Mouse (Mus musculus): Measurements from ENCODE around the gene Akap17b. TPM values are rescaled to one million over a fixed set of nuclear protein-coding genes. Genes with fewer than 3 reads are reported as not detected.
"Not testable (repeated sequence)": the region's sequence is repeated elsewhere in the genome, so short reads cannot be mapped to it uniquely, and the experiment has no call there.

Gene Akap17b
- polyA plus RNA-seq, 1 experiment from 2014 or later: 6.1 TPM

DNA sequence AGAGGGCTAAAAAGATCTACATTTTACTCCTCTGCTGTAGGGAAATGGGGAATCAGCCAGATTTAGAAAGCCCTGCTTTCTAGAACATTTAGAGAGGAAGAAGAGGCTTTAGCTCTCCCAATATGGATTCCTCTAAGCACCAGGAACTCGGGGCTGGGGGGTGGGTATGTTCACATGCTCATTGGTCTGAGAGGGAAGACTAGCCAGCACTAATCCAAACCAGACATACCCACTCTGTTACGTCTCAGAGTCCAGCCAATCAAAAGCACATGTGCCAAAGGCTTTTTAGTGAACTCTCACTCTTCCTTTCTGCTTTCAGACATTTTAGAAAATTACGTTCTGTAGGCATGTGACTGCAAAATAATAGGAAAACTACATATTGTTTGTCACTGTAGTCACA is 45.5 kb downstream of the Akap17b start:
- Histone ChIP-seq H3K27ac (replicated peaks) (no peak overlapping the region), H3K36me3 (peaks cover 16% of the 10 kb centered on the region), H3K27me3 (no peaks in the 10 kb centered on the region), H3K9ac (peak overlapping the region; percentile 86; the same call in 1 of the 2 replicates), H3K4me3 (peak overlapping the region; percentile 69), H3K4me1 (replicated peaks) (peaks cover 18% of the 10 kb centered on the region), H3K9me3 (no peaks in the 10 kb centered on the region), H3K4me2 (peak overlapping the region; percentile 65)
- ATAC-seq (ENCODE audit: low FRiP score, low read depth): no peak
- 29% methylated on average over 3 of the region's 3 CpGs for WGBS

DNA sequence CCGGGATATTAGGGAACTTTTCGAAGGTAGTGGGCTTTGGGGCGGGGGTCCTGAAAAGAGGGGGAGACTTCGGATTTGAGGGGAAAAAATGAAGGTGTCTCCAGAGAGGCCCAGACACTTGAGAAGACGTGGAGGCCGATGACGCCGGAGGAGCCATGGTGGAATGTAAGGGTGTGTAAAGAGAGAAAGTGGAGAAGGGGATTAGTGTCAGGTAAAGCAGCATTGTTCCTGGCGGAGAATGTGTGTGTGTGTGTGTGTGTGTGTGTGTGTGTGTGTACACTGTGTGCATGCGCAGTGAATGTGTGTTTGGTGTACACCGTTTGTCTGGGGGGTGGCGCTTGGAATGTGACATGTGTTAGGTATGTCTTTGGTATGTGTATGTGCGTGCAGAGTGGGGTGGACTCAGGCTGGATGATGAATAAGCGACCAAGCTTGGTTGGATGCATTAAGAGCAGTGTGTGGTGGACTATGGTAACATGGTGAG is 46.3 kb downstream of the Akap17b start:
- peak; percentile 54 for ATAC-seq (ENCODE audit: low FRiP score, low read depth)
- Histone ChIP-seq H3K4me3 (peak overlapping the region; percentile 69), H3K4me1 (replicated peaks) (peaks cover 18% of the 10 kb centered on the region), H3K27me3 (no peaks in the 10 kb centered on the region), H3K9ac (peak overlapping the region; percentile 86), H3K36me3 (peaks cover 8% of the 10 kb centered on the region), H3K9me3 (no peaks in the 10 kb centered on the region), H3K4me2 (peak overlapping the region; percentile 65), H3K27ac (replicated peaks) (peak overlapping the region; percentile 87)
- WGBS: 26% methylated on average over 14 of the region's 14 CpGs

DNA sequence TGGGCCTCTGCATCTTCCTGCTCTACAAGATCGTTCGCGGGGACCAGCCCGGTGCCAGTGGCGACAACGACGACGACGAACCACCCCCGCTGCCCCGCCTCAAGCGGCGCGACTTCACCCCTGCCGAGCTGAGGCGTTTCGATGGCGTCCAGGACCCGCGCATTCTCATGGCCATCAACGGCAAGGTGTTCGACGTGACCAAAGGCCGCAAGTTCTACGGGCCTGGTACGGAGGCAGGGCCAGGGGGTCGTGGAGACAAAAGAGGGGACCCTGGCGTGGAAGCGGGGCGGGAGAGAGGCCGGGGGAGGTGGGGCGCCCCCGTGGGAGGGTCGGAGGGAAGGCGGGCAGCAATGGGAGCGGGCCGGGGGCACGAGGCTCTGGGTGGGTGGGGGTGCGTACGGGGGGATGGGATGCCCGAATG is 46.8 kb downstream of the Akap17b start:
- Histone ChIP-seq H3K36me3 (0 out of 2 replicates have a peak, but pooled peaks cover 3% of the 10 kb centered on the region), H3K4me3 (peak overlapping the region; percentile 69), H3K27me3 (no peaks in the 10 kb centered on the region), H3K9me3 (no peaks in the 10 kb centered on the region), H3K9ac (peak overlapping the region; percentile 86), H3K27ac (replicated peaks) (peak overlapping the region; percentile 87), H3K4me1 (replicated peaks) (peaks cover 18% of the 10 kb centered on the region), H3K4me2 (peak overlapping the region; percentile 65)
- peak; percentile 31; the same call in 1 of the 2 replicates for ATAC-seq (ENCODE audit: low FRiP score, low read depth)
- 31% methylated on average over 32 of the region's 41 CpGs for WGBS

- Histone ChIP-seq H3K27me3 (no peaks in the 10 kb centered on the region), H3K4me2 (peak within 1 kb of the TSS; percentile 65), H3K27ac (replicated peaks) (peak within 1 kb of the TSS; percentile 87), H3K9ac (peak within 1 kb of the TSS; percentile 86), H3K4me3 (peak within 1 kb of the TSS; percentile 69), H3K36me3 (0 out of 2 replicates have a peak, but pooled peaks cover 3% of the 10 kb centered on the region), H3K4me1 (replicated peaks) (peaks cover 18% of the 10 kb centered on the region), H3K9me3 (no peaks in the 10 kb centered on the region)
- WGBS: 17% methylated on average over 41 of the region's 45 CpGs
- ATAC-seq (ENCODE audit: low FRiP score, low read depth): peak; percentile 95
Measured at GRCm38 (mm10) chrX:36597707-36598389, 47.3 kb downstream of the Akap17b start, which contains the start of gene Pgrmc1. Pgrmc1 (plus strand) TSS chrX:36598206.

DNA sequence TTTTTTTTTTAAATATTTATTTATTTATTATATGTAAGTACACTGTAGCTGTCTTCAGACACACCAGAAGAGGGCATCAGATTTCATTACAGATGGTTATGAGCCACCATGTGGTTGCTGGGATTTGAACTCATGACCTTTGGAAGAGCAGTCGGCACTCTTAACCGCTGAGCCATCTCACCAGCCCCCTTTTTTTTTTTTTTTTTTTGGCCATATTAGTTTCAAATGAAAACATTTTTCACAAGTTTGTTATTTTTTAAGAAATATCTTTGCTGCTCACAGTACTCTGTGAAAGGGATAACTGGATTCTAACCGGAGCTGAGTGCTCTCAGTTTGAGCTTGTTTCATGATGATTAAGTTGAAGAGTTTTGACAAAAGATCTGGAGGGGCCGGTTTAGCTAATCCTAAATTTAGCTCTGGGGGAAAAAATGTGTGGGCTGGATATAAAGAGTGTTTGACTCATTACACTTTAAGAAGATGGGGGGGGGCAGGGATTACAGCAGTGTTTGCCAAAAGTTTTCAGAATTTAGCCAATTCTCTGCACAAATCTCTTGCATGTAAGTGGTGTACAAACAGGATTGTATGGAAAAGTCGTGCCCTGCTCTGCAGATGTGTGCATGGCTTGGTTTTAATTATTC is 48.6 kb downstream of the Akap17b start:
- not testable (repeated sequence) for H3K9me3 ChIP-seq, H3K9ac ChIP-seq
- WGBS: 82% methylated on average over 5 of the region's 5 CpGs

DNA sequence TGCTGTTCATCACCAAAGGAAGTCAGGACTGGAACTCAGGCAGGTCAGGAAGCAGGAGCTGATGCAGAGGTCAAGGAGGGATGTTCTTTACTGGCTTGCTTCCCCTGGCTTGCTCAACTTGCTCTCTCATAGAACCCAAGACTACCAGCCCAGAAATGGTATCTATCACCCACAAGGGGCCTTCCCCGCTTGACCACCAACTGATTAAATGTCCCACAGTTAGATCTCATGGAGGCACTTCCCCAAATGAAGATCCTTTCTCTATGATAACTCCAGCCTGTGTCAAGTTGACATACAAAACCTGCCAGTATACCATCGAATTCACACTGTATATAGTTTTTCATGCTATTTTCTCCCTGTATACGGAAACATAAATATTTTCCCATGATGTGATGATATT is 49.9 kb downstream of the Akap17b start:
- Histone ChIP-seq H3K4me2 (no peak overlapping the region), H3K4me3 (no peak overlapping the region), H3K9ac (no peak overlapping the region), H3K27me3 (no peaks in the 10 kb centered on the region), H3K4me1 (replicated peaks) (peaks cover 8% of the 10 kb centered on the region), H3K9me3 (no peaks in the 10 kb centered on the region), H3K27ac (replicated peaks) (no peak overlapping the region), H3K36me3 (no peaks in the 10 kb centered on the region)
- ATAC-seq (ENCODE audit: low FRiP score, low read depth): no peak
- WGBS: 87% methylated on average over 3 of the region's 3 CpGs

More for the DNA sequence above, 48.6 kb downstream of the Akap17b start:
- ATAC-seq (ENCODE audit: low FRiP score, low read depth); H3K27me3 ChIP-seq; H3K4me3 ChIP-seq; H3K4me2 ChIP-seq; H3K27ac ChIP-seq (replicated peaks); H3K36me3 ChIP-seq: not testable (repeated sequence)
- H3K4me1 ChIP-seq (replicated peaks): peaks cover 18% of the 10 kb centered on the region

GRCm38 (mm10) chrX:36591539-36591938 is 53.7 kb downstream of the Akap17b start:
- H3K27ac ChIP-seq (replicated peaks): no peak overlapping the region
- no peak overlapping the region for H3K9ac ChIP-seq
- no peak overlapping the region for H3K4me2 ChIP-seq
- 79% methylated on average over 4 of the region's 4 CpGs for WGBS
- H3K9me3 ChIP-seq: no peaks in the 10 kb centered on the region
- H3K27me3 ChIP-seq: no peaks in the 10 kb centered on the region
- ATAC-seq (ENCODE audit: low FRiP score, low read depth): no peak
- H3K4me3 ChIP-seq: no peak overlapping the region
- no peaks in the 10 kb centered on the region for H3K36me3 ChIP-seq
- peaks cover 5% of the 10 kb centered on the region; the same call in 1 of the 2 replicates for H3K4me1 ChIP-seq (replicated peaks)

DNA sequence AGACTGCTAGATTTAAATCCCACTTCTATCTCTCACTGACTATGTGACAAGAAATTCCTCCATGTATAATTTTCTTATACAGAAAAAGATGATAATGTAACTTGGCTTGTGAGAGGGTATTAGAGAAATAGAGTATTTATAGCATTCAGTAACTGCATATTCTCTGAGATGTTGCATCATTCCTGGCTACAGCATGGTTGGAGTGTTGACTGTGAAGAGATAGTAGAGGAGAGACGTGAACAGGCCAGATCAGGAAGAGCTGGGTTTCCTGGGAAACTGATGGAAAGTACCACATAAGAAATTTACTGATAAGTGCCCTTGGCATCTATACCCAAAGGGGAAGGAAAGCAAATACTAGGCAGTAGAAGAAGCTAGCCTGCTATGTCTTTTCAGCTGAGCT is 54.1 kb downstream of the Akap17b start:
- no peaks in the 10 kb centered on the region for H3K27me3 ChIP-seq
- no peak overlapping the region for H3K4me2 ChIP-seq
- H3K9me3 ChIP-seq: no peaks in the 10 kb centered on the region
- H3K27ac ChIP-seq (replicated peaks): no peak overlapping the region
- H3K9ac ChIP-seq: no peak overlapping the region
- H3K4me3 ChIP-seq: no peak overlapping the region
- WGBS: 58% methylated on average over 1 of the region's 1 CpGs
- H3K4me1 ChIP-seq (replicated peaks): peaks cover 5% of the 10 kb centered on the region; the same call in 1 of the 2 replicates
- no peak for ATAC-seq (ENCODE audit: low FRiP score, low read depth)
- H3K36me3 ChIP-seq: no peaks in the 10 kb centered on the region

- Histone ChIP-seq H3K9ac (no peak overlapping the region), H3K36me3 (no peaks in the 10 kb centered on the region), H3K4me3 (no peak overlapping the region), H3K4me1 (replicated peaks) (peaks cover 5% of the 10 kb centered on the region; the same call in 1 of the 2 replicates), H3K4me2 (no peak overlapping the region), H3K27me3 (no peaks in the 10 kb centered on the region), H3K27ac (replicated peaks) (no peak overlapping the region), H3K9me3 (no peaks in the 10 kb centered on the region)
- no peak for ATAC-seq (ENCODE audit: low FRiP score, low read depth)
- 87% methylated on average over 7 of the region's 7 CpGs for WGBS
Measured at GRCm38 (mm10) chrX:36590266-36590665, 54.9 kb downstream of the Akap17b start.

- peak; percentile 93 for ATAC-seq (ENCODE audit: low FRiP score, low read depth)
- 48% methylated on average over 8 of the region's 8 CpGs for WGBS
- no peaks in the 10 kb centered on the region for H3K27me3 ChIP-seq
- H3K9ac ChIP-seq: no peak overlapping the region
- H3K4me2 ChIP-seq: peak overlapping the region; percentile 24; the same call in 1 of the 2 replicates
- H3K27ac ChIP-seq (replicated peaks): peak overlapping the region; percentile 81
- H3K9me3 ChIP-seq: no peaks in the 10 kb centered on the region
- no peaks in the 10 kb centered on the region for H3K36me3 ChIP-seq
- peaks cover 5% of the 10 kb centered on the region; the same call in 1 of the 2 replicates for H3K4me1 ChIP-seq (replicated peaks)
- no peak overlapping the region for H3K4me3 ChIP-seq
Measured at GRCm38 (mm10) chrX:36587304-36588209, 57.6 kb downstream of the Akap17b start.

GRCm38 (mm10) chrX:36586629-36587303 is 58.4 kb downstream of the Akap17b start:
- Histone ChIP-seq H3K4me2 (peak overlapping the region; percentile 24; the same call in 1 of the 2 replicates), H3K4me1 (replicated peaks) (peaks cover 5% of the 10 kb centered on the region; the same call in 1 of the 2 replicates), H3K9ac (no peak overlapping the region), H3K36me3 (no peaks in the 10 kb centered on the region), H3K27me3 (no peaks in the 10 kb centered on the region), H3K27ac (replicated peaks) (peak overlapping the region; percentile 81), H3K4me3 (no peak overlapping the region), H3K9me3 (no peaks in the 10 kb centered on the region)
- ATAC-seq (ENCODE audit: low FRiP score, low read depth): no peak; the same call in 1 of the 2 replicates
- 13% methylated on average over 1 of the region's 1 CpGs for WGBS

Data from hindbrain, embryonic 15.5 days (tissue).